Mouse (Mus musculus) heart, postnatal 0 days (tissue): ENCODE measurements around the gene Sec22c. TPM values are rescaled to one million over a fixed set of nuclear protein-coding genes. Genes with fewer than 3 reads are reported as not detected.

ENCODE experiments used
- ATAC-seq: fragments of 200-750 bp; cut with Nextera tagmentation; 2 replicates; pipeline ENCODE4 v1.8.0; 2017; ENCODE audit warnings: low read depth, moderate number of reproducible peaks, moderate library complexity; ENCODE audit not compliant: insufficient read depth
- DNase-seq: peaks from one replicate; pipeline ENCODE4 v3.0.0-alpha.2; 2016; ENCODE audit warnings: low spot score
- H3K27ac ChIP-seq: fragments of 300-500 bp; sonication (generic); 2 replicates; pipeline ENCODE4 v1.5.1; 2014; ENCODE audit warnings: low read depth, mild to moderate bottlenecking
- H3K27me3 ChIP-seq: fragments of 300-500 bp; sonication (generic); 2 replicates; pipeline ENCODE4 v1.6.1; 2014; ENCODE audit warnings: low read length, mixed read lengths; ENCODE audit not compliant: control insufficient read depth, insufficient read depth
- H3K36me3 ChIP-seq: fragments of 300-500 bp; sonication (generic); replicated peaks from 2 replicates; pipeline ENCODE4 v1.6.1; 2014; ENCODE audit warnings: low read length, mixed read lengths; ENCODE audit not compliant: control insufficient read depth, insufficient read depth
- H3K4me1 ChIP-seq: fragments of 300-500 bp; sonication (generic); 2 replicates; pipeline ENCODE4 v1.6.1; 2014; ENCODE audit warnings: antibody characterized with exemption; ENCODE audit not compliant: control insufficient read depth, insufficient read depth
- H3K4me2 ChIP-seq: fragments of 300-500 bp; sonication (generic); 2 replicates; pipeline ENCODE4 v1.6.1; 2014; ENCODE audit warnings: low read depth, mild to moderate bottlenecking, low read length, moderate library complexity
- H3K4me3 ChIP-seq: fragments of 300-500 bp; sonication (generic); 2 replicates; pipeline ENCODE4 v1.5.1; 2014; ENCODE audit warnings: low read depth, low read length
- H3K9ac ChIP-seq: fragments of 300-500 bp; sonication (generic); replicated peaks from 2 replicates; pipeline ENCODE4 v1.6.1; 2014; ENCODE audit warnings: low read depth, low read length, mixed read lengths
- H3K9me3 ChIP-seq: fragments of 300-500 bp; sonication (generic); replicated peaks from 2 replicates; pipeline ENCODE4 v1.6.1; 2016; ENCODE audit warnings: low read length; ENCODE audit not compliant: control insufficient read depth
- CTCF ChIP-seq: IDR thresholded peaks from 2 replicates; pipeline ENCODE4 v1.5.1; 2016; ENCODE audit warnings: antibody characterized with exemption, control low read depth, low read depth
- EP300 ChIP-seq: IDR thresholded peaks from 2 replicates; pipeline ENCODE4 v1.6.1; 2016; ENCODE audit warnings: antibody characterized with exemption, low read depth
- WGBS: fragments of 180-500 bp; shearing (Covaris S2); extraction: QIAGEN DNeasy Blood & Tissue Kit; methylation state at CpG from one replicate; pipeline ENCODE4 v1.1.7; 2014; 5-methylcytosine and 5-hydroxymethylcytosine counted together
- polyA plus RNA-seq: library from polyadenylated mRNA; unstranded; fragments of >200 nt; fragmentation: Nextera tagmentation; extraction: Ambion mirVana; gene quantifications from 2 replicates; pipeline ENCODE4 v1.2.1, GENCODE M21; 2015
- total RNA-seq: library from RNA; depleted of rRNA; stranded (reverse); fragments of >200 nt; gene quantifications from 2 replicates; pipeline ENCODE4 v1.2.3, GENCODE M21; 2014; ENCODE audit warnings: low replicate concordance

The Sec22c gene
- total and polyA plus RNA-seq, 2 experiments from 2014 or later, result 3.8 to 3.9 TPM

GRCm38 (mm10) chr9:121704261-121704645, 1.0 kb downstream of the Sec22c start:
- Histone ChIP-seq H3K4me2 (peak overlapping the region; percentile 70), H3K4me1 (peaks cover 3% of the 10 kb centered on the region; the same call in 1 of the 2 replicates), H3K9ac (peak overlapping the region; percentile 42; the same call in 1 of the 2 replicates), H3K36me3 (no peaks in the 10 kb centered on the region), H3K9me3 (no peaks in the 10 kb centered on the region), H3K4me3 (peak overlapping the region; percentile 77), H3K27ac (0 out of 2 replicates have a peak overlapping the region, but pooled peaks have one; percentile 63), H3K27me3 (no peaks in the 10 kb centered on the region)
- no peak for TF ChIP-seq EP300
- TF ChIP-seq CTCF, result no peak
- ATAC-seq (no peak), DNase-seq (no peak)
- 40% methylated on average over 11 of the region's 11 CpGs for WGBS

GRCm38 (mm10) chr9:121697150-121698049, 7.9 kb downstream of the Sec22c start:
- peaks cover 5% of the 10 kb centered on the region; the same call in 1 of the 2 replicates for H3K36me3 ChIP-seq
- H3K4me1 ChIP-seq, result no peaks in the 10 kb centered on the region
- H3K9ac ChIP-seq, result no peak overlapping the region
- WGBS, result 96% methylated on average over 1 of the region's 1 CpGs
- no peak overlapping the region for H3K4me3 ChIP-seq
- no peaks in the 10 kb centered on the region for H3K9me3 ChIP-seq
- no peak overlapping the region for H3K4me2 ChIP-seq
- TF ChIP-seq EP300 (no peak), CTCF (peak; percentile 99)
- ATAC-seq (peak; percentile 33; the same call in 1 of the 2 replicates), DNase-seq (peak; percentile 21)
- H3K27me3 ChIP-seq, result no peaks in the 10 kb centered on the region
- no peak overlapping the region for H3K27ac ChIP-seq

GRCm38 (mm10) chr9:121696626-121697025, 8.7 kb downstream of the Sec22c start:
- Histone ChIP-seq H3K9me3 (no peaks in the 10 kb centered on the region), H3K4me2 (no peak overlapping the region), H3K4me1 (no peaks in the 10 kb centered on the region), H3K27ac (no peak overlapping the region), H3K27me3 (no peaks in the 10 kb centered on the region), H3K9ac (no peak overlapping the region), H3K36me3 (peaks cover 5% of the 10 kb centered on the region; the same call in 1 of the 2 replicates), H3K4me3 (no peak overlapping the region)
- no peak for TF ChIP-seq EP300
- TF ChIP-seq CTCF, result no peak
- 85% methylated on average over 9 of the region's 9 CpGs for WGBS
- DNase-seq, result no peak
- ATAC-seq, result no peak

- Histone ChIP-seq H3K27ac (no peak overlapping the region), H3K4me3 (no peak overlapping the region), H3K9ac (no peak overlapping the region), H3K4me2 (no peak overlapping the region), H3K27me3 (no peaks in the 10 kb centered on the region), H3K36me3 (peaks cover 12% of the 10 kb centered on the region), H3K9me3 (no peaks in the 10 kb centered on the region), H3K4me1 (no peaks in the 10 kb centered on the region)
- no peak for TF ChIP-seq EP300
- no peak for TF ChIP-seq CTCF
- DNase-seq, result no peak
- ATAC-seq, result no peak
- 83% methylated on average over 12 of the region's 12 CpGs for WGBS
Measured at GRCm38 (mm10) chr9:121694736-121695135, 10.6 kb downstream of the Sec22c start.

GRCm38 (mm10) chr9:121690734-121691133, 14.6 kb downstream of the Sec22c start:
- Histone ChIP-seq H3K9me3 (no peaks in the 10 kb centered on the region), H3K27me3 (no peaks in the 10 kb centered on the region), H3K36me3 (peaks cover 20% of the 10 kb centered on the region), H3K4me2 (no peak overlapping the region), H3K4me1 (no peaks in the 10 kb centered on the region), H3K9ac (no peak overlapping the region), H3K27ac (no peak overlapping the region), H3K4me3 (no peak overlapping the region)
- TF ChIP-seq CTCF, result no peak
- TF ChIP-seq EP300, result no peak
- 90% methylated on average over 7 of the region's 7 CpGs for WGBS
- no peak for DNase-seq
- no peak for ATAC-seq
